8 mouse cellular contexts compared by ENCODE assay signal in the genomic region with DNA sequence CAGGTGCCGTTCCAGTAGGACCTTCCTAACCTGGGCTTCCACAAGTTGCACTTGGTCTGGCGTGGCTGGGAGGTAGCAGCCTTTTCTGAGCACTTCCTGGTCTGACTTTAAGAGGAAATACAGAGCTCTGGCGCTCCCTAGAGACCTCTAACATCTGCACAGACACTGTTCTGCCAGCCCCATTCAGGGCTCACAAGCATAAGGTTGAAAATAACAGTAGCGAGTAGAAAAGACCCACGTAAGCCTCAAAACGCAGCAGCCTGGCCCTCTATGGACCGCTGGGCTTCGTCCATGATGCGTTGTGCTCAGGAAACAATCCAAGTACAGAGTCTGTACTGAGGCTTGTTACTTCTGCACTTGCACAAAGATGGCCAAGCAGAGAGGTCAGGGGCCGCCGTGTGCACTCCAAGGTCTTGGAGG. TPM values are rescaled to one million over a fixed set of nuclear protein-coding genes. Genes with fewer than 3 reads are reported as not detected.
DNase-seq lines count a peak whose midpoint lies in the region; ATAC-seq and TF ChIP-seq lines count a peak whose summit lies in the region.

No protein-coding gene starts in this region.

- H3K9ac ChIP-seq in midbrain, embryonic 11.5 days (ENCODE audit: low read length): no peak overlapping the region
- H3K9ac ChIP-seq in midbrain, embryonic 16.5 days (ENCODE audit: low read depth, low read length): no peak overlapping the region
- H3K9ac ChIP-seq in heart, embryonic 16.5 days (ENCODE audit: low read length): 0 out of 2 replicates have a peak overlapping the region, but pooled peaks have one; percentile 14
- H3K9ac ChIP-seq in liver, embryonic 12.5 days: peak overlapping the region; percentile 67

- H3K4me1 ChIP-seq in midbrain, embryonic 11.5 days (ENCODE audit: control insufficient read depth, insufficient read depth, low read length): no peaks in the 10 kb centered on the region
- no peaks in the 10 kb centered on the region for H3K4me1 ChIP-seq in midbrain, embryonic 16.5 days (ENCODE audit: control insufficient read depth, insufficient read depth, low read length)
- peaks cover 16% of the 10 kb centered on the region for H3K4me1 ChIP-seq in heart, embryonic 16.5 days (ENCODE audit: control insufficient read depth, insufficient read depth, low read length)
- peaks cover 76% of the 10 kb centered on the region for H3K4me1 ChIP-seq in liver, embryonic 12.5 days
- H3K4me1 ChIP-seq in small intestine, adult 2 months (ENCODE audit: control insufficient read depth, insufficient read depth, insufficient read length, low read length): peaks cover 32% of the 10 kb centered on the region

- 28% methylated on average over 11 of the region's 11 CpGs for WGBS in midbrain, embryonic 11.5 days
- WGBS in midbrain, embryonic 16.5 days: 38% methylated on average over 11 of the region's 11 CpGs
- WGBS in heart, embryonic 16.5 days: 20% methylated on average over 11 of the region's 11 CpGs
- 6% methylated on average over 11 of the region's 11 CpGs for WGBS in liver, embryonic 12.5 days (ENCODE audit: insufficient replicate concordance)
- 15% methylated on average over 11 of the region's 11 CpGs for WGBS in small intestine, adult 2 months

- DNase-seq in midbrain, embryonic 11.5 days (ENCODE audit: low spot score, missing footprints): no peak
- peak; percentile 65 for DNase-seq in adrenal gland, postnatal 14 days
- no peak for DNase-seq in layer of hippocampus, adult 8-10 months (ENCODE audit: low spot score in 2 of 2)
- no peak for DNase-seq in gastrocnemius, postnatal 10 days

- H3K27ac ChIP-seq in midbrain, embryonic 11.5 days (ENCODE audit: low read depth, low read length): no peak overlapping the region
- H3K27ac ChIP-seq in midbrain, embryonic 16.5 days (ENCODE audit: low read length): no peak overlapping the region
- H3K27ac ChIP-seq in heart, embryonic 16.5 days (ENCODE audit: low read length): no peak overlapping the region
- H3K27ac ChIP-seq in liver, embryonic 12.5 days: peak overlapping the region; percentile 82
- H3K27ac ChIP-seq in small intestine, adult 2 months (ENCODE audit: insufficient read depth, low read depth, low read length): peak overlapping the region; percentile 52

- H3K4me3 ChIP-seq in midbrain, embryonic 11.5 days (ENCODE audit: low read depth, low read length): no peak overlapping the region
- no peak overlapping the region for H3K4me3 ChIP-seq in midbrain, embryonic 16.5 days (ENCODE audit: low read depth, low read length)
- H3K4me3 ChIP-seq in heart, embryonic 16.5 days (ENCODE audit: low read length): no peak overlapping the region
- H3K4me3 ChIP-seq in liver, embryonic 12.5 days: peak overlapping the region; percentile 46
- H3K4me3 ChIP-seq in small intestine, adult 2 months (ENCODE audit: low read depth, low read length): peak overlapping the region; percentile 27; the same call in 1 of the 2 replicates

- no peaks in the 10 kb centered on the region for H3K27me3 ChIP-seq in midbrain, embryonic 11.5 days (ENCODE audit: control insufficient read depth, insufficient read depth, low read length)
- no peaks in the 10 kb centered on the region for H3K27me3 ChIP-seq in midbrain, embryonic 16.5 days (ENCODE audit: control insufficient read depth, insufficient read depth, low read depth, low read length)
- no peaks in the 10 kb centered on the region for H3K27me3 ChIP-seq in heart, embryonic 16.5 days (ENCODE audit: control insufficient read depth, insufficient read depth, low read length)
- no peaks in the 10 kb centered on the region for H3K27me3 ChIP-seq in liver, embryonic 12.5 days (replicated peaks)
- no peaks in the 10 kb centered on the region for H3K27me3 ChIP-seq in small intestine, adult 2 months (ENCODE audit: control insufficient read depth, insufficient read depth, low read length)

- peak; percentile 62; the same call in 1 of the 2 replicates for TF ChIP-seq CTCF in small intestine, adult 2 months (IDR thresholded peaks at IDR 0.05; ENCODE audit: extremely low read depth, insufficient read length, insufficient replicate concordance, low read depth, low read length)

- no peak overlapping the region for H3K4me2 ChIP-seq in midbrain, embryonic 11.5 days
- no peak overlapping the region for H3K4me2 ChIP-seq in midbrain, embryonic 16.5 days (ENCODE audit: low read length)
- peak overlapping the region; percentile 47 for H3K4me2 ChIP-seq in heart, embryonic 16.5 days (ENCODE audit: low read depth, low read length)
- H3K4me2 ChIP-seq in liver, embryonic 12.5 days: peak overlapping the region; percentile 75

- no peaks in the 10 kb centered on the region for H3K36me3 ChIP-seq in midbrain, embryonic 11.5 days (ENCODE audit: control insufficient read depth, insufficient read depth, low read length)
- no peaks in the 10 kb centered on the region for H3K36me3 ChIP-seq in midbrain, embryonic 16.5 days (ENCODE audit: control insufficient read depth, insufficient read depth, low read length)
- H3K36me3 ChIP-seq in heart, embryonic 16.5 days (ENCODE audit: control insufficient read depth, insufficient read depth): no peaks in the 10 kb centered on the region
- no peaks in the 10 kb centered on the region for H3K36me3 ChIP-seq in liver, embryonic 12.5 days
- no peaks in the 10 kb centered on the region for H3K36me3 ChIP-seq in small intestine, adult 2 months (ENCODE audit: control insufficient read depth, insufficient read depth, low read length)

- TF ChIP-seq POLR2A in small intestine, adult 2 months (IDR thresholded peaks at IDR 0.05; ENCODE audit: low read depth, low read length): no peak

- 0 out of 2 replicates have a peak, but pooled peaks have one; percentile 16 for ATAC-seq in midbrain, embryonic 11.5 days (ENCODE audit: low FRiP score)
- no peak for ATAC-seq in midbrain, embryonic 16.5 days
- ATAC-seq in heart, embryonic 16.5 days (replicated peaks; ENCODE audit: extremely low read depth, insufficient read depth, low FRiP score): peak; percentile 49; the same call in 1 of the 2 replicates
- peak; percentile 78 for ATAC-seq in liver, embryonic 12.5 days

- no peaks in the 10 kb centered on the region for H3K9me3 ChIP-seq in midbrain, embryonic 11.5 days (ENCODE audit: control insufficient read depth, low read length)
- H3K9me3 ChIP-seq in midbrain, embryonic 16.5 days (replicated peaks; ENCODE audit: control insufficient read depth, low read length, poor library complexity, severe bottlenecking): no peaks in the 10 kb centered on the region
- H3K9me3 ChIP-seq in heart, embryonic 16.5 days (replicated peaks; ENCODE audit: control insufficient read depth, low read length): no peaks in the 10 kb centered on the region
- no peaks in the 10 kb centered on the region for H3K9me3 ChIP-seq in liver, embryonic 12.5 days (replicated peaks)

RNA-seq across cellular contexts. Expression of a gene that starts 10.6 kb away (rescaled TPM):
- polyA plus RNA-seq in midbrain, embryonic 11.5 days (2014; fragmentation: Nextera tagmentation; extraction: Ambion mirVana): 0.69 and 0.96 TPM in 2 replicates
- polyA plus RNA-seq in midbrain, embryonic 16.5 days (2015; fragmentation: Nextera tagmentation; extraction: Ambion mirVana): 2.3 and 3.1 TPM in 2 replicates
- total RNA-seq in adrenal gland, postnatal 14 days (2021): 104 and 116 TPM in 2 replicates
- polyA plus RNA-seq in heart, embryonic 16.5 days (2015; fragmentation: Nextera tagmentation; extraction: Ambion mirVana): 3.8 and 3.9 TPM in 2 replicates
- 2.1 and 2.7 TPM in 2 replicates for polyA plus RNA-seq in liver, embryonic 12.5 days (2016; fragmentation: Nextera tagmentation; extraction: Ambion mirVana)
- 9.6 and 16.2 TPM in 2 replicates for polyA plus RNA-seq in small intestine, adult 2 months (2012; rRNA removed)
- 100 to 1,000 TPM; 136 to 156 (median 140) TPM for total RNA-seq in layer of hippocampus, adult 8-10 months (2022)
- total RNA-seq in gastrocnemius, postnatal 10 days (2021): 10 to 100 TPM; 50.4 to 83.1 TPM

Comparison
In these comparisons a context has a peak if more than half of its experiments do, and no peak if none do; other contexts are left out.
1. H3K27ac ChIP-seq: peak in liver, embryonic 12.5 days (single experiment) and small intestine, adult 2 months (single experiment); none in midbrain, embryonic 11.5 days (single experiment), midbrain, embryonic 16.5 days (single experiment) and heart, embryonic 16.5 days (single experiment).
2. H3K4me2 ChIP-seq: peak in heart, embryonic 16.5 days (single experiment) and liver, embryonic 12.5 days (single experiment); none in midbrain, embryonic 11.5 days (single experiment) and midbrain, embryonic 16.5 days (single experiment).
3. H3K4me3 ChIP-seq: peak in liver, embryonic 12.5 days (single experiment) and small intestine, adult 2 months (single experiment); none in midbrain, embryonic 11.5 days (single experiment), midbrain, embryonic 16.5 days (single experiment) and heart, embryonic 16.5 days (single experiment).
4. H3K9ac ChIP-seq: peak in heart, embryonic 16.5 days (single experiment) and liver, embryonic 12.5 days (single experiment); none in midbrain, embryonic 11.5 days (single experiment) and midbrain, embryonic 16.5 days (single experiment).